Mouse (Mus musculus) WW6 (cell line): ENCODE measurements at regions not wholly inside any gene's neighbourhood (a gene's known extent, or its start where the extent isn't known, plus 50 kb on each side); places are given as distances from the start of the nearest gene placed in this dataset.

ENCODE experiments used
- DNase-seq: peaks from one replicate; pipeline ENCODE4 v3.0.0-alpha.2; 2013; ENCODE audit warnings: low read depth, low spot score

DNA sequence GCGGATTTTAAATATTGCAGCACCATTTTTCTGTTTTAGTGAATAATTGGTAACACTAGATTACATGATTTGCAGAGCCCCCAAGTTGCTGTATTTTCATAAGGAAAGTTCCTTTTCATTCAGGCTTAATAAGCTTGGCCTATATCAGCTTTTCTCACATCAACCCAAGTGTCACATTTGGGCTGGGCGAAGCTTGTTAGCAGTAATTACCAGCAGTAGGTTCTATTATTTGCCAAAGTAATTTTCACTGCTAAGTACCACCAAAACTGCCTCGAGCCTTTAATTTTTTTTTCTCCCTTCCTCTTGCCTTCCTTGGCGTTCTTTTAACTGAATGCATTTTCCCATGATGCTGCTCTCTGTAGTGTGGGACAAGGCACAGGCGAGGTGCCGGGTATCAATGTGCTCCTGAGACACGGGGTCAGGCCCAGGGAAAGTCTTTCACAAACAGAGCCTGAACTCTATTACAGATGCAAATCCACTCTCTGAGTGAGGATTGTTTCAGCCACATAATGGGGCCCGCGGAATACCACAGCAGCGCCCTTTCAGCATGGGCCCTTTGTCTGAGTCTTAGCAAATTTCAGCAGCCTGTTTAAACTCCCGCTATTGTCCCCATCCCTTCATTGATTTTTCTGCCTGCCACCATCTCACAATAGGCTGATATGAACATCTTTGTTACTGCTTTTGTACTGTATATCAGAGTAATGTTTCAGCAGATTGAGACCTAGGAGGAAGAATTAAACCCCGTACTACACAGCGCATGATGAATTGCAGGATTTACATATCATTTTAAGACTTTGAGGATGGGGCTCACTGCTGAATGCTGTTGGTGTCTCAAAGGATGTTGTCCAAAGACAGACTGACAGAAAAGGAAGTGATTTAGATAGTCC, 205.1 kb upstream of the Epha3 start:
- peak; percentile 5 for DNase-seq

DNA sequence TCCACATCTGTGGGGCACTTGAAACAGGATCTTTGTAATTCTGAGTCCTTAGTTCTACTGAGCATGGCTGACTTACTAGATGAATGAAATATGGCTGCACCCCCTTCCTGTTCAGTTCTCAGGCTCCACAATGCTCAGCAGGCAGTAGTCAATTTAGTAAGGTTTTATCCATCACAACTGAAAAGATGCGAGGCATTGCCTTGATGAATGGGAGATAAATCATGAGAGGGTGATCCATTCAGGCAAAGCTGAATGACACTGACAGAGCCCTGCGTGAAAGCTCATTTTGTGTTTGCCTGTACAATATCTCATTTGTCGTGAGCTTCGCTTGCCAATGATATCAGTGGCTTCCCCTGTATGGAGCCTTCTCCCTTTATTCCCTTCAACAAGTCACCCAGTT, 198.6 kb upstream of the Epha3 start:
- DNase-seq, result no peak

DNA sequence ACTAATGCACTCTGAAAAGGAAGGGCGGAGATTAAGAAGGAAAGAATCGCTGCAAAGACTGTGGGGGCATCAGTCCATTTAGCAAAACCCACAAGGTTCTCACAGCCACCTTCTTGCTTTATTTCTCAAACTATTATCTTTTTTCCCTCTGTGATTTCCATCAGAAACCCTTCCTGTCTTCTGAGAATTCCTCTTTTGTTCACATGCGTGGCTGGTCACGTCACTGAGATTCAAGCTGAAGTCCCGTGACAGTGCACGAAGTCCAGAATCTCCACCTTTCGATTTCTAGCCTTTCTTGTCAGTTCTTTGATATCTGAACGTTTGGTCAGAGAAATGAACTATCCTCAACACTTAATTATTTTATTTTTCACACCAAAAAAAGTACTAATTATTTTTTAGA, 194.7 kb upstream of the Epha3 start:
- DNase-seq, result no peak

DNA sequence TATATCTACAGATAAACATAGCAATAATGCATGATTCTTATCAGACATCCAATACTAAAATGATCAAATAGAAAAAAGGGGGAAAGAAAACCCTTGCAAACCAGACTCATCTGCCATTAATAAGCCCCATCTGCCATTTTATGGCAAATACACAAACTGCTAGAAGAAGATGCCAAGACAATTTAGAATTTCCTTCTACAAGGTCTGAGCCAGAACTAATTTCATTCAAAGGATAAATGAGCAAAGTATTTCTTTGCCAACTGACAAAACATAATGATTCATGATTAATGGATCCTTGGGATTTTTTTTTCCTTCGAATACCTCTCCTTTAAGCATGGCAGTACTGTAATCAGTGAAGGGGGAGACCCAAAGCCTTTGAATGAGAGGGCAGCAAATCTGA, 190.4 kb upstream of the Epha3 start:
- DNase-seq, result no peak

DNA sequence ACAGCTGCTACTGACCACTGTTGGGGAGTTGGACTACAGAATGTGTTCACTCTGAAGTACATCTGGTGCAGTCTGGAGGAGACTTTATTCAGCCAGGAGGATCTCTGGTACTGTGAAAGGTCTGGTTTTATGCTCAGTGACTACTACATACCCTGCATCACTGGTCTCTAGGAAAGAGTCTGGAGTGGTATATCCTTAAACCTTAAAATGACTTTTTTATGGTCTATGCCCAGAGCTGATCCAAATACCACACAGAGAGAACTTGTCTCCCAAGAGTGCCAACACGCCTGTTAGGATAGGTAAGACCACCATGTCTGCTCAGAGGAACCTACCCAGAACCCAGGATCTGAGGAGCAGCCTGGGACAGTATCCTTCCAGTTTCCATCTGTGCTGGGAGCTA, 184.1 kb upstream of the Epha3 start:
- no peak for DNase-seq

DNA sequence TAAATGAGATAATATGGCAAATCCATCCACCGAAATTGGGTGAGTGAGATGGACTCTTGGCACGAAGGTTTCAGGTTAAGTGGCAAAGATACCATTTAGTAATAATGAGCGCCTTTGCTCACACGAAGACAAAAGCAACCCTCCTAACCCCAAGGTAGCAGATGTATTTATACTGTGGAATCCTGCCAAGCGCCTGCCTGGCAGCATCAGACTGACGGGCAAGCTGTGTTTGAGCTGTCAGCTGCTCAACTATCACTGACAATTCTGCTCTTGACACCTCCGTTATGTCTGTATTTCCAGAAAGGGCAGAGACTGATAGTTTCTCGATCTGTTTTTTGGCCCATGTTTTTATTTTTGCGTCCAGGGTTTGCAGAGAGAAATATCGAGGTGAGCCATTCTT, 169.1 kb upstream of the Epha3 start:
- no peak for DNase-seq

DNA sequence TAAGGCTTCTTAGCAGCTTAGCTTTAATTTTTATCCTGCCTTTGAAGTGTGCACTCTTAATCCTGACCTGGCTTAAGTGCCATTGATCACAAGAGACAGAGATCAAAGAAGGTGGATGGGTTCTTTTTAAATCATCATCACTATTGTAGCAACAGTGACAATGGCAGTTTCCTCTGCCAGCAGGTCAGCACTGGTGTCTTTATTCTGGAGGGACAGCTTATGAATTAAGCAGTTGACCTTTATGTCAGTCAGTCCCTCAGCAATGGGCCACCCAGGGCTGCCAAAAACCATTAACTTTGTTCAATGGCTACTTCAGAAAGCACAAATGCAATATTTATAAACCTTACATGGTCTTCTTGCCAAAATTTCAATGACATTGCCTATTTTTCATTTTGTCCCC, 160.0 kb upstream of the Epha3 start:
- DNase-seq, result no peak

DNA sequence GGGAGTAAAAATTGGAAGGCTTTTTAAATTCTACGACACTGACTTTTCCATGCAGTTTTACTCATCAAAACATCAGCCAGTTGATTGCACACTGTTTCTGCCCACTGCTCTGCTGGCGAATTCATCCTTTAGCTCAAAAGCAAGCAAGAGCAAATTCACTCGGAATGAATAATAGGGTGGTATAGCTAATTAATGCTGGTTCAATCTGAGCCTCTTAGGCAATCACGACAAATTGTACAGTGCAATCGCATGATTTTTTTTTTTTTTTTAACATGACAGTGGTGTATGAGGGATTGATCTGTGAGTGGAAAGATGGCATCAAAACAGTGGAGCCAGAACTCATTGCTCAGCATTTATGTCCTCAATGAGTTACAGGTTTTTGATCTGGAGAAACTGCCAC, 136.9 kb upstream of the Epha3 start:
- DNase-seq, result no peak

DNA sequence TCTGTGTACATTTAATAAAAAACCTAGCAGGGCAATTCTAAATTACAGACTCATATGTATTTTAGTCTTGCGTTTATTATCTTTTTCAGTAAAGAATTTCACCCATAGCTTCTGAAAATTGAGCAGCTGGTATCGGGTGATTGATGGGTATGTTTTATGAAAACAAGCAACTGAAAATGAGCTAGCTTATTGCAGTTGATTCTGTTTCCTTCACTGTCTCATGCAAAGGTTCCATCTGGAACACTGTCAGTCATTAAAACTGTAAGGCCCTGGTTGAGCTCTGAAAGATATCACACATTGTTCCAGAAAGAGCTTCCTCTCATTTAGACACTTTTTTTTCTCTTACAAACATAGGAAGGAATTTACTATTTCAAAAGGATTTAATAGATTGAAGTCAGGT, 103.4 kb upstream of the Epha3 start:
- no peak for DNase-seq

DNA sequence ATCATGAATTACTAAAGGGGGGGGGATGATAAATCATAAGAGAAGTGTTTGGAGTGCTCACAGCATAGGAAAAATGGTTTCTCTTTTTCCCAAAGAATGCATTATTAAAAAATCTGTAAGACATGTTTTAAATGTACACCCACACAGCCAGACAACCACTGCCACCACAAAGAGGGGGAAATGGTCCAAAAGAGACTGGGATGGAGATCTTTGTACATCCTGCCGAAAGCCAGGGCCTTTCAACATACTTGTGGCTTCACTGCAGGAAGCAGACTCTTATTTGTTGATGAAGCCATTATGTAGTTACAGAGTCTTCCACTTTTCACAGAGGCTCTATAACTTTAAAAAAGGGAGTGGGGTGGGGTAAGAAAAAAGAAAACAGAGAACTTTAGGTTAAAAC, 96.8 kb upstream of the Epha3 start:
- DNase-seq, result no peak

DNA sequence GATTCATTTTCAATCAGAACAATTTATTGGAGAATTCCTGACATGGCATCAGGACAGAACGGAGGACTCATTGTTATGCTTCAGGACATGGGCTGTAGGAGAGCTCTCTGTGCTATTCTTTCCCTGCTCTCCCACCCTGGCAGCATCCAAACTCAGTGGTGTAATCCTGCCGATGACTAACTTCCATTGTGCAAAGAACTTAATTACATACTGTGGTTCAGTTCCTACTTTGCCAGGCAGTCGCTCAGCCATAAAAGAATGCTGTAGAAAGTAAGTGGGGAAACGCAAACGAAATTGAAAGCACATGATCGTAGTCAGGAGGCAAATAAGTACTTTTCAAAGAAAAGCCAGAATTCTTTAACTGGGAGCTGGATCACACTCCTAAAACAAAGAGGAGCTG, 94.2 kb upstream of the Epha3 start:
- no peak for DNase-seq

DNA sequence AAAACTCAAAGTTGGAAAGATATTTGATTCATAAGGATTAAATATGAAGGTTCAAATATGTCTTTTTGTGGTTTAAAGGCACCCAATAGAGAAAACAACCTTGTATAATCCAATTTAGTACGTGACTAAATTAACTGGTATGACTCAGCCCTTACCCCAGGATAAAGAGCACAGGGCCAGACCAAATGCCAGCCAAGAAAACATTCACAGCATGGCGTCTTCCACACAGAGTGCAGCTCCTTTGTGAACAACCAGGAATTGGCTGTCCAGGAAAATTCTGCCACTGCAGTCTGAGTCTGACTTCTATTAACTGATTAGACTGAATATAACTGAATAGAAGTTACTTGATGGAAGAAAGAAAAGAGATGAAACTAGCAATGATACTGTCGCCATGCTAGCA, 61.2 kb upstream of the Epha3 start:
- DNase-seq, result no peak

DNA sequence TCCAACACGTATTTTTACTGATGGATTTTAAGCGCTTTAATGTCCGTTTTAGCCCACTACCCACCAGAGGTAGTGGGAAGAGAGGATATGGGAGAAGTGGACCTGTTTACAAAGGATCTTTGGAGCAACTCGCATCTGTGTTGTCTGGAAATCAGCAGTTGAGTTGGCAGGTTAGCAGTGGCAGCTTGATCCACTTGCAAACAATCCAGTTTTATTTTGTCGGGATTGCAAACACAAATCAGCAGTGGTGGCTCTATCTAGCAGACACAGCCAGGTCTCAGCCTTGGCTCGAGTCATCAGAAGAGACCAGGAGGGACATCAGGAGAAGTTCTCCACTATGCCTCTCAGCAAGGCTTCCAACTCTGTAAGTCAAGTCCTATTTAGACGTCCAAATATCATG, 57.2 kb upstream of the Epha3 start:
- no peak for DNase-seq
